Mouse (Mus musculus) neural tube, embryonic 15.5 days (tissue): Measurements from ENCODE around the gene Ntrk2. TPM values are rescaled to one million over a fixed set of nuclear protein-coding genes. Genes with fewer than 3 reads are reported as not detected.

Experiments
- ATAC-seq: fragments of 200-750 bp; cut with Nextera tagmentation; 2 replicates; pipeline ENCODE4 v1.8.0; 2017; ENCODE audit warnings: mild to moderate bottlenecking, moderate TSS enrichment, moderate library complexity; ENCODE audit not compliant: low FRiP score
- H3K27ac ChIP-seq: fragments of 300-500 bp; sonication (generic); replicated peaks from 2 replicates; pipeline ENCODE4 v1.5.1; 2015; ENCODE audit warnings: mild to moderate bottlenecking, inconsistent platforms
- H3K27me3 ChIP-seq: fragments of 300-500 bp; sonication (generic); replicated peaks from 2 replicates; pipeline ENCODE4 v1.6.1; 2015; ENCODE audit warnings: inconsistent platforms
- H3K36me3 ChIP-seq: fragments of 300-500 bp; sonication (generic); 2 replicates; pipeline ENCODE4 v1.6.1; 2015; ENCODE audit warnings: inconsistent platforms
- H3K4me1 ChIP-seq: fragments of 300-500 bp; sonication (generic); 2 replicates; pipeline ENCODE4 v1.6.1; 2015; ENCODE audit warnings: inconsistent platforms
- H3K4me2 ChIP-seq: fragments of 300-500 bp; sonication (generic); 2 replicates; pipeline ENCODE4 v1.6.1; 2015; ENCODE audit warnings: inconsistent platforms, mild to moderate bottlenecking, moderate library complexity
- H3K4me3 ChIP-seq: fragments of 300-500 bp; sonication (generic); replicated peaks from 2 replicates; pipeline ENCODE4 v1.5.1; 2015; ENCODE audit warnings: mild to moderate bottlenecking, inconsistent platforms
- H3K9ac ChIP-seq: fragments of 300-500 bp; sonication (generic); replicated peaks from 2 replicates; pipeline ENCODE4 v1.6.1; 2015; ENCODE audit warnings: mild to moderate bottlenecking, inconsistent platforms
- H3K9me3 ChIP-seq: fragments of 300-500 bp; sonication (generic); replicated peaks from 2 replicates; pipeline ENCODE4 v1.6.1; 2016; ENCODE audit warnings: inconsistent platforms
- WGBS: fragments of 180-500 bp; shearing (Covaris S2); methylation state at CpG from one replicate; pipeline ENCODE4 v1.1.7; 2015; ENCODE audit warnings: mixed read lengths; 5-methylcytosine and 5-hydroxymethylcytosine counted together
- polyA plus RNA-seq: library from polyadenylated mRNA; unstranded; fragments of >200 nt; fragmentation: Nextera tagmentation; extraction: Ambion mirVana; gene quantifications from 2 replicates; pipeline ENCODE4 v1.2.1, GENCODE M21; 2015

The Ntrk2 gene
- polyA plus RNA-seq, 1 experiment from 2014 or later, result 132 TPM

DNA sequence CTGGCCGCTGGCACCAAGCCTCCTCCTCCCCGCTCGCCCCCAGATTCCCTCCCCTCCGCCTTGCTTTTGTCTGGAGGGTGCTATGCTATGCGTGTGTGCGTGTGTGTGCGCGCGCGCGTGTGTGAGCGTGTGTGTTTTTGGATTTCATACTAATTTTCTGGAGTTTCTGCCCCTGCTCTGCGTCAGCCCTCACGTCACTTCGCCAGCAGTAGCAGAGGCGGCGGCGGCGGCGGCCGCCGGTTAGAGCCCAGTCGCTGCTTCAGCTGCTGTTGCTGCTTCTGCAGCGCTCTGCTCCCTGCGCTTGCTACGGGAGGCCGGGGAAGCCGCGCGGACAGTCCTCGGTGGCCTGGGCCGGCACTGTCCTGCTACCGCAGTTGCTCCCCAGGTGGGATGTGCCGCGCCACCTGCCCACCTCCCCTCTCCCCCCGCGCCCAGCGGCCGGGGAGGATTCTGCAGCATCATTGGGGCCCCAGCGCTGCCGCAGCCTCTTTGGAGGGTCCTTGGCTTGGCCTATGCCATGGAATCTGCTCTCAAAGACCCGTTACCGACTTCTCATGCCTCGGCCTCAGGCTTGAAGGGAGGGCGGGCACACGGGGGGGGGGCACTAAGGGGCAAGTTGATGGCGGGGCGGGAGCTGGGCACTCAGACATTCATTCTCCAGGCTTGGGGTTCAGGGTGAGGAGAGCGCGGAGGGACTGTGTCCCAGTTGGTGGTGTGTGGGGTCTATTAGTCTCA lies 1.4 kb downstream of the Ntrk2 start:
- H3K27ac ChIP-seq, result peak overlapping the region; percentile 99
- no peaks in the 10 kb centered on the region for H3K27me3 ChIP-seq
- H3K36me3 ChIP-seq, result no peaks in the 10 kb centered on the region
- peak overlapping the region; percentile 85 for H3K4me3 ChIP-seq
- peak; percentile 86 for ATAC-seq
- peak overlapping the region; percentile 84 for H3K4me2 ChIP-seq
- under 1% methylated on average over 49 of the region's 50 CpGs for WGBS
- H3K9me3 ChIP-seq, result no peaks in the 10 kb centered on the region
- peaks cover 38% of the 10 kb centered on the region for H3K4me1 ChIP-seq
- H3K9ac ChIP-seq, result peak overlapping the region; percentile 97

DNA sequence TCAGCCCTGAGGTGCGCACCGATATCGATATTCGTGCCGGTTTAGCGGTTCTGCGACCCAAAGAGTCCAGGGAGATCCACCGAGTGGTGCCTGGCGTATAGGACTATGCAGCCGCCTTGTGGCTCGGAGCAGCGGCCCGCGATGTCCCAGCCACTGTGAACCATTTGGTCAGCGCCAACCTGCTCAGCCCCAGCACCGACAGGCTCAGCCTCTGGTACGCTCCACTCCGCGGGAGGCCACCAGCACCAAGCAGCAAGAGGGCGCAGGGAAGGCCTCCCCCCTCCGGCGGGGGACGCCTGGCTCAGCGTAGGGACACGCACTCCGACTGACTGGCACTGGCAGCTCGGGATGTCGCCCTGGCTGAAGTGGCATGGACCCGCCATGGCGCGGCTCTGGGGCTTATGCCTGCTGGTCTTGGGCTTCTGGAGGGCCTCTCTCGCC lies 2.0 kb downstream of the Ntrk2 start:
- Histone ChIP-seq H3K27me3 (no peaks in the 10 kb centered on the region), H3K9me3 (no peaks in the 10 kb centered on the region), H3K9ac (peak overlapping the region; percentile 97), H3K27ac (peak overlapping the region; percentile 99), H3K4me1 (peaks cover 42% of the 10 kb centered on the region), H3K4me3 (peak overlapping the region; percentile 85), H3K36me3 (no peaks in the 10 kb centered on the region), H3K4me2 (peak overlapping the region; percentile 84)
- ATAC-seq, result peak; percentile 5; the same call in 1 of the 2 replicates
- WGBS, result 0% methylated on average over 31 of the region's 32 CpGs

DNA sequence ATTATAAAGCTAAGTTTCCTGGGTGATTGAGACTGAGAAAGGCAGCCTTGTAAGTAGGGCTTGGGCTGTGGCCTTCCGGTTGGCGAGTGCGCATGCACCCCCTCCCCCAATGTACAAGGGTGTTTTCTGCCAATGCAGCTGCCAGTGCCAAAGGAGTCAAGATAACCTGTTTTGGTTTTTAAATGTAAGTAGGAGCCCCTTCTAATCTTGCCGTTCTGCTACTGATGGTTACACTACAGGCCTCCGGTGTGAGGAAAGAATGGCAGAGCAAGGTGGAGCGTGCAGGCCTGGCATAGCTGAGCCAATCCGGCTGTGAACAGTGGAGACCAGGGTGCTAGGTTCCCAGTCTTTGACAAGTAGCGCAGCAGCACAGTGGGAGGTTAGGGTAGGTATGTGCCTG lies 3.6 kb downstream of the Ntrk2 start:
- Histone ChIP-seq H3K27me3 (no peaks in the 10 kb centered on the region), H3K9ac (peak overlapping the region; percentile 97), H3K36me3 (no peaks in the 10 kb centered on the region; the same call in 1 of the 2 replicates), H3K9me3 (no peaks in the 10 kb centered on the region), H3K4me1 (peaks cover 51% of the 10 kb centered on the region), H3K4me3 (peak overlapping the region; percentile 85), H3K4me2 (peak overlapping the region; percentile 84), H3K27ac (peak overlapping the region; percentile 70)
- ATAC-seq, result no peak
- 41% methylated on average over 8 of the region's 8 CpGs for WGBS

DNA sequence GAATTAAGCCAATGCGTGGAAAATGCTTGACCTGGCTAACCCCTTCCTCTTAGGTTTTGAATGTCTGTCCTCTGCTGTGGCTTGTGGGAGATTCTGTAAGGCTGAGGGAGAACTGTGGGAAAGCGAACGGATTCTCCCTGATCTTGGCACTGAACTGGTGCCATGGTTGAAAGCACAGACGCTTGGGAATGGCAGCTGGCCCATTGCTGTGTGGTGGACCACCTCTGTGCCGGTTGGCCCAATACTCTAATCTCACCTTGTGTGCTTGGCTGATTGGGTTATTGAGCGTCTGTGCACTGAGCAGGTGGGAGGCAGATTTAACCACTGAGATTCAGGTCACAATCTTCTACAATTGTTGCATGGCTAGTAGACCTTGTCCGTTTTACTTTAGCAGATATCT lies 18.4 kb downstream of the Ntrk2 start:
- 73% methylated on average over 7 of the region's 7 CpGs for WGBS
- no peaks in the 10 kb centered on the region for H3K27me3 ChIP-seq
- peaks cover 22% of the 10 kb centered on the region for H3K4me1 ChIP-seq
- H3K9me3 ChIP-seq, result no peaks in the 10 kb centered on the region
- H3K4me3 ChIP-seq, result no peak overlapping the region
- H3K4me2 ChIP-seq, result no peak overlapping the region
- H3K9ac ChIP-seq, result no peak overlapping the region
- ATAC-seq, result no peak
- no peak overlapping the region for H3K27ac ChIP-seq
- H3K36me3 ChIP-seq, result peaks cover 18% of the 10 kb centered on the region

DNA sequence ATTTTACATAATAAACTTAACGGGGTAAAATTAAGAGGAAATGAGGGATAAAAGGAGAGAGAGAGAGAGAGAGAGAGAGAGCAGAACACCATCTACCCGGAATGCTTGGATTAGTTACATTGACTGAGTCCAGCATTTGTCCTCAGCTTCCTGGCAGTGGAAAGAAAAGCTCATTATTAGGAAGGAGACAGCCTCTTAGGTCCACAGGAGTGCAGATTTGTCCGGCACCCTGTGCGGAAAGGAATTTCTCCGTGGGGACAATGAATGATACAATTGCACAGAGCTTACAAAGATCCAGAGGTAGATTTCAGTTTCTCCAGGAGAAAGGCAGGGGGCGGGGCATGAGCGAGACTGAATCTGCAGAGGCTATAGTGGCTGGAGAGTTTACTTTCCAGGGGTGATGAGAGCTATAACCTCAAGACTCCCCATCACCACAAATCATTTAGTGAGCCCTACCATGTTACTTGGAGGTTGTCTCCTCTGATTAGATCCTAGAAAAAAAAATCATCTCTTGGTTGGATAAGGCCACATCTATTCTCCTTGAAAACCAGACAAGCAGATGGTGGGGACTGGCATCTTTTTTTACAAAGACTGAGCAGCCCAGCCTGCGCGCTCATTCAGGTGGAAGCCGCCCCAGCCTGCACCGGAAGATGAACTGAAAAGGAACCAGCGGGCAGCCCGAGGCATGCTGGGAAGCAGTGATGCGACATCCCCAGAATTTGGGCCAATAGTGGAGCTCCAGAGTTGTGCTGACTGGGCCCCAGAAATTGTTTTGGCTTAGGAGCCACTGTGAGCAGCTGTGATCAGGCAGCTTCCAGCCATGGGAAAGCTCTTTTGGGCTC lies 20.2 kb downstream of the Ntrk2 start:
- ATAC-seq, result peak; percentile 22; the same call in 1 of the 2 replicates
- Histone ChIP-seq H3K4me3 (no peak overlapping the region), H3K9ac (no peak overlapping the region), H3K36me3 (peaks cover 7% of the 10 kb centered on the region), H3K4me1 (peaks cover 23% of the 10 kb centered on the region), H3K27me3 (no peaks in the 10 kb centered on the region), H3K9me3 (no peaks in the 10 kb centered on the region), H3K27ac (no peak overlapping the region; the same call in 1 of the 2 replicates), H3K4me2 (no peak overlapping the region)
- WGBS, result 67% methylated on average over 14 of the region's 14 CpGs

DNA sequence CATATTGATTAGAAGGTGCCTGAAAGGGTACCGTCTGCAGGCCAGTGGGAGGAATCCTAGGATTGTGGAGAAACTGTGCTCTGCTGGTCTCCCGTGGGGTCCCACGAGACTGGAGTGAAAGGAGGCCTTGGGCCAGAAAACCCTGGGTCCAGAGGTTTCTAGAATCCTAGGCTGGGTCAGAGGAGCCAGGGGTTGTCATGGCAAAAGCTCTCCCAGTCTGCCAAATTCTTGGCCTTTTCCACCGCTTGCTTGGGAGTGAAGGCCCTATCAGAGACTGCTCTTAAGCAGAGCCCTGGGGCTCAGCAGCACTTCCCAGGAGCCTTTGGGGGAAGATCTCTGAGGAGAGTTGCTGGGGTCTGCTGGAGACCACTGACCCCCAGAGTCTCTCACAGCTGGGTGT lies 25.6 kb downstream of the Ntrk2 start:
- Histone ChIP-seq H3K36me3 (peaks cover 4% of the 10 kb centered on the region; the same call in 1 of the 2 replicates), H3K27me3 (no peaks in the 10 kb centered on the region), H3K4me3 (no peak overlapping the region), H3K4me2 (no peak overlapping the region), H3K9me3 (no peaks in the 10 kb centered on the region), H3K9ac (no peak overlapping the region), H3K27ac (peak overlapping the region; percentile 37; the same call in 1 of the 2 replicates), H3K4me1 (peaks cover 18% of the 10 kb centered on the region)
- ATAC-seq, result 0 out of 2 replicates have a peak, but pooled peaks have one; percentile 27
- WGBS, result 72% methylated on average over 4 of the region's 4 CpGs

DNA sequence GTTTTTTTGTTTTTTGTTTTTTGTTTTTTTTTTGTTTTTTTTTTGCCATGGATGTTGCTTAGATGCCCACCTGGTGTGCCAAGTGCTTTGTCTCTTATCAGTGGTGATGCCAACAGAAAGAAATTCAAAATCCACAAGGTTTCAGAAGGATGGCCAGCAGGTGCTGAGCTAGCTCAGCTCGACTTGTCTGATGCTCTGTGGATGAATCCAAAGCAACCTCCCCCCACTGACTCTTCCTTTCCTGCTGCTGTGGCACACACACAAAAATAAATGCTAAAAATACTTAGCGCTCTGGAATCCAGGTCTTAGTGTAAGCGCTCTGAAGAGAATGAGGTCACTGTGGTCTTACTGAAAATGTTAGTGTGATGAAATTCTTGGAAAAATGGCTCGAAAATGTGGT lies 28.4 kb downstream of the Ntrk2 start:
- Histone ChIP-seq H3K9ac (no peak overlapping the region), H3K4me3 (no peak overlapping the region), H3K9me3 (no peaks in the 10 kb centered on the region), H3K4me1 (peaks cover 18% of the 10 kb centered on the region), H3K4me2 (no peak overlapping the region), H3K27me3 (no peaks in the 10 kb centered on the region), H3K36me3 (peaks cover 7% of the 10 kb centered on the region), H3K27ac (no peak overlapping the region)
- 83% methylated on average over 4 of the region's 4 CpGs for WGBS
- ATAC-seq, result no peak

DNA sequence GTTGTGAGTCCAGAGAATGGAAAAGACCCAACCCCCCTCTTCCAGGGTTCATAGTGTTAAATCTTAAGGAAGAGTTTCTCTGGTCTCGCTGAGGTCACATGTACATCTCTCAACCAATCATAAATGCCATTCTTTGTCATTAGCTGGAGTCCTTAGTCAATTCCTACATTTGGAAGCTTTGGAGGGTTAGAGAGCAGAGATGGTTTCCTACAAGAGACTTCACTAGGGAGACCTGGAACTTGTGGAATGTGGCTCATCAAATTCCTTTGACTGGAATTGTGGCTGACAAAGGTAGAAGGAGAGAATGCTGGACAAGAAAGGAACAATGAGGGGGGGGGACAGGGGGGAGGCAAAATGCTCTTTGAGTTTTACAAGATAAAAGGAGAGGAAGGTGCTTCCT lies 30.5 kb downstream of the Ntrk2 start:
- Histone ChIP-seq H3K4me3 (no peak overlapping the region), H3K36me3 (peaks cover 7% of the 10 kb centered on the region), H3K4me2 (no peak overlapping the region), H3K27ac (no peak overlapping the region), H3K4me1 (peaks cover 26% of the 10 kb centered on the region), H3K27me3 (no peaks in the 10 kb centered on the region), H3K9me3 (no peaks in the 10 kb centered on the region), H3K9ac (no peak overlapping the region)
- ATAC-seq, result no peak
- 98% methylated on average over 1 of the region's 1 CpGs for WGBS

DNA sequence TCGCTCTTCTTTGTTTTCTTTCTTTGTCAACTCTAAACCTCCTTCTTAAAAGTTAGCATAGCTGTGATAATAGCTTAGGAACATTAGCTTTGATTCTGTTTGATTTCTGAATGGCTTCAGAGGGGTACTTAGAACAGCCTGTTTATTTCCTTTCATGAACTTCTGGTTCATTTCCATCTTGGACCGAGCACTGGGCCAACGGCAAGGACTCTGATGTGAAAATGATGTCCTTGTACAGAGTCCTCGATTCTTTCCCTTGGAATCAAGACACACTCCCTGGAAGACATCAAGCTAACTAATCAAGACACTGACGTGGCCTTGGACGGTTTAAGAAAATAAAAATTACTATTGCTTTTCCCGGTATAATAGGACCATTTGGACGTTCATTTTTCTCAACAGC lies 31.7 kb downstream of the Ntrk2 start:
- Histone ChIP-seq H3K27me3 (no peaks in the 10 kb centered on the region), H3K4me1 (peaks cover 20% of the 10 kb centered on the region), H3K4me2 (no peak overlapping the region), H3K9me3 (no peaks in the 10 kb centered on the region), H3K27ac (no peak overlapping the region), H3K4me3 (no peak overlapping the region), H3K36me3 (peaks cover 9% of the 10 kb centered on the region), H3K9ac (no peak overlapping the region)
- ATAC-seq, result no peak
- 83% methylated on average over 8 of the region's 8 CpGs for WGBS

DNA sequence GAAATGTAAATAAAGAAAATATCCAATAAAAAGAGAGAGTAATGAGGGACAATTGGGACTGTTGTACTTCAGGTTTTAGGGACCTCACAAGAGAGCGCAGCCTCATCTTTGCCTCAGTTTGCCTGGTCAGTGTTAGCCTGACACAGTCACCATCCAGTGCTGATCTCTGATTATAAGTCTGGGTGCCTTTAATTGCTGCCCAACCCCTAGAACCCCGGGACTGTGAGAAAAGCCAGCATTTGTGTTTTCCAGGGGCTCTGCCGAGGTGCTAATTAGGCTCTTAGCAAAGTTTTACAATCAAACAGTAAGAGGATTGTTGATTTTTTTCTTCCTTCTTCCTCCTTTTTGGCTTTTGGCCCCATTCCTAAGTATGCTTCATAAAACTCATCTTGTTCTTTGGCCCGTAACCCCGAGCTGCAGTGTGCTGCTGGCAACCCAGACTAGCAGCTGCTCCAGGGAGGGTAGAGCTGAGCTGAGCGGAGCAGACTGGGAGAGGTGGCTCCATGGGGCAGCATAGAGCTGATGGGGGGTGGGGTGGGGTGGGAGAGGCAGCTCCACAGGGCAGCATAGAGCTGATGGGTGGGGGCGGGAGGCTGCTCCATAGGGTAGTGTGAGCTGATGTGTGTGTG lies 34.5 kb downstream of the Ntrk2 start:
- 30% methylated on average over 7 of the region's 7 CpGs for WGBS

DNA sequence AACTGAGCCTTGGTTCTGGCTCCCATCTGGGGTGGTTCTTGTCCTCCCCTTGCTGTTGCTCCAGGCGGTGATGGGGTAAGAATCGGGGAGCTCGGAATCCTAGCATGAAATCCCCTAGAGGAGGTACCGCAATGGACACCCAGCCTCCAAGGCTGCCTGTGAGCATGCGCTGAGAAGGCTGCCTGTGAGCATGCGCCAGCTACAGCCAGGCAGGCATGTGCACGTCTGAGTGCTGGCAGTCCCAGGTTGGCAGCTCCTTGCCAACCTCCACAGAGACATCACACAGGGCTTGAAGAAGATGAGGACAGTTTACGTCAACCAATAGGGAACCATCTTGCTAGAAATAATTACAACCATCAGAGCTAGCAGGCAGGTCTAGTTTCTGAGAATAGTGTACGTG lies 37.5 kb downstream of the Ntrk2 start:
- 81% methylated on average over 9 of the region's 9 CpGs for WGBS
- Histone ChIP-seq H3K4me2 (no peak overlapping the region), H3K27me3 (no peaks in the 10 kb centered on the region), H3K9me3 (no peaks in the 10 kb centered on the region), H3K9ac (no peak overlapping the region), H3K36me3 (peaks cover 28% of the 10 kb centered on the region), H3K27ac (0 out of 2 replicates have a peak overlapping the region, but pooled peaks have one; percentile 41), H3K4me1 (peaks cover 26% of the 10 kb centered on the region), H3K4me3 (no peak overlapping the region)
- no peak for ATAC-seq

More for the DNA sequence above, 34.5 kb downstream of the Ntrk2 start:
- Histone ChIP-seq H3K4me2 (no peak overlapping the region), H3K27me3 (no peaks in the 10 kb centered on the region), H3K9ac (no peak overlapping the region), H3K9me3 (no peaks in the 10 kb centered on the region), H3K4me3 (no peak overlapping the region), H3K4me1 (peaks cover 26% of the 10 kb centered on the region), H3K36me3 (peaks cover 9% of the 10 kb centered on the region), H3K27ac (peak overlapping the region; percentile 25; the same call in 1 of the 2 replicates)
- peak; percentile 64; the same call in 1 of the 2 replicates for ATAC-seq
